Mouse (Mus musculus) heart, embryonic 10.5 days (tissue): Measurements from ENCODE around the gene Plekhg4. TPM values are rescaled to one million over a fixed set of nuclear protein-coding genes. Genes with fewer than 3 reads are reported as not detected.

Experiments used
- DNase-seq: peaks from one replicate; pipeline ENCODE4 v3.0.0-alpha.2; 2017; ENCODE audit warnings: low spot score
- H3K27ac ChIP-seq: fragments of 300-500 bp; sonication (generic); 2 replicates; pipeline ENCODE4 v1.5.1; 2016; ENCODE audit warnings: mild to moderate bottlenecking
- H3K27me3 ChIP-seq: fragments of 300-500 bp; sonication (generic); 2 replicates; pipeline ENCODE4 v1.6.1; 2016; ENCODE audit warnings: mild to moderate bottlenecking; ENCODE audit not compliant: poor library complexity, insufficient read depth, severe bottlenecking
- H3K36me3 ChIP-seq: fragments of 300-500 bp; sonication (generic); 2 replicates; pipeline ENCODE4 v1.6.1; 2016; ENCODE audit warnings: mild to moderate bottlenecking, moderate library complexity
- H3K4me1 ChIP-seq: fragments of 300-500 bp; sonication (generic); 2 replicates; pipeline ENCODE4 v1.6.1; 2016; ENCODE audit warnings: mild to moderate bottlenecking
- H3K4me3 ChIP-seq: fragments of 300-500 bp; sonication (generic); 2 replicates; pipeline ENCODE4 v1.5.1; 2016; ENCODE audit warnings: mild to moderate bottlenecking, moderate library complexity
- H3K9me3 ChIP-seq: fragments of 300-500 bp; sonication (generic); 2 replicates; pipeline ENCODE4 v1.6.1; 2016; ENCODE audit warnings: mild to moderate bottlenecking, moderate library complexity
- WGBS: fragments of 180-500 bp; shearing (Covaris S2); methylation state at CpG from one replicate; pipeline ENCODE4 v1.1.7; 2016; 5-methylcytosine and 5-hydroxymethylcytosine counted together
- polyA plus RNA-seq: library from polyadenylated mRNA; unstranded; fragments of >200 nt; fragmentation: Nextera tagmentation; extraction: Ambion mirVana; gene quantifications from 2 replicates; pipeline ENCODE4 v1.2.1, GENCODE M21; 2016

Plekhg4 gene
- polyA plus RNA-seq = 0.12 and 0.44 TPM in 2 replicates

DNA sequence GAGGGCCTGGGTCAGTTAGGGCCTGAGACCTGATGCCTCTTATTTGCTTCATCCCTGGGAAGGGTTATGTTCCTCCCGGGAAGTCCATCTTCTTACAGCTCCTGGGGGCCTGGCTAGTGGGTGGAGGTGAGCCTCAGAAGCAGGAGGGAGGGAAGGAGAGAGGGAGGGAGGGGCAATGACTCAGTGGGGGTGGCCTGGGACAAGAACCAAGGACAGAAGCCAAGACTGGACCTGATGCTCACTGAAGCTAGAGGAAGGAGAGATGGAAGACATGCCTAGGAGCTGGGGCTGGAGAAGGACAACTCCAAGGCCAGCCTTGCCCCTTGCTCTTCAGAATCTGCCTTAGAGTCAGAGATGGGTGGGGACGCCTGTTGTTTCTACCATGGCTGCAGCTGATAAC, at the start of gene Plekhg4:
Gene Plekhg4 (plus strand): TSS at position 243 of the 400 bp plus-strand sequence.
- Histone ChIP-seq H3K27me3 (peaks cover 46% of the 10 kb centered on the region), H3K36me3 (no peaks in the 10 kb centered on the region), H3K27ac (no peak within 1 kb of the TSS; the same call in 1 of the 2 replicates), H3K4me1 (peaks cover 24% of the 10 kb centered on the region), H3K9me3 (no peaks in the 10 kb centered on the region), H3K4me3 (peak within 1 kb of the TSS; percentile 45; the same call in 1 of the 2 replicates)
- no peak for DNase-seq
- WGBS = 38% methylated on average over 2 of the region's 2 CpGs

DNA sequence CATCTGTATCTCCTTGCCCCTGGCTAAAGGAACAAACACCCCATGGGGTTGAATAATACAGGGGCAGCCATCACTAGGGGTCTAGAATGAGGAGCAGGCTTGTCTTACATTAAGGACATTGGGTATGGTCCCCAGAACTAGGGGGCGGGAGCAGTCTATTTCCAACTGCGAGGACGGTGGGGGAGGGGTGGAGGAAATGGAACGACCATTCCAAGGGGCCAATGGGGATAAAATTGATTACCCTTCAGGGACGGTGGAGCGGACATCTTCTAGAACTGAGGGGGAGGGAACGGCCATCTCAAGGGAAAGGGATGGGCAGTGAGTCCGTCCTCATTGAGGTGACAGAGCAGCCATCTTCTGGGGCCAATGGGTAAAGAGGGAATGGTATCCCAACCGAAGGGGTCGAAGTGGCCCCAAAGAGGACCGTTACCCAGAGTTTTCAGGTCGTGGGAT, 47.4 kb upstream of the Plekhg4 start:
- H3K4me3 ChIP-seq = peak overlapping the region; percentile 82
- peak overlapping the region; percentile 92 for H3K27ac ChIP-seq
- H3K4me1 ChIP-seq = peaks cover 25% of the 10 kb centered on the region
- H3K36me3 ChIP-seq = peaks cover 38% of the 10 kb centered on the region
- DNase-seq = no peak
- H3K27me3 ChIP-seq = no peaks in the 10 kb centered on the region
- WGBS = 1% methylated on average over 12 of the region's 12 CpGs
- no peaks in the 10 kb centered on the region for H3K9me3 ChIP-seq

- Histone ChIP-seq H3K27ac (peak within 1 kb of the TSS; percentile 92), H3K4me3 (peak within 1 kb of the TSS; percentile 82), H3K36me3 (peaks cover 44% of the 10 kb centered on the region), H3K9me3 (no peaks in the 10 kb centered on the region), H3K4me1 (peaks cover 25% of the 10 kb centered on the region), H3K27me3 (no peaks in the 10 kb centered on the region)
- under 1% methylated on average over 36 of the region's 36 CpGs for WGBS
- DNase-seq = peak; percentile 99
Observed at GRCm38 (mm10) chr8:105326141-105326672, 46.9 kb upstream of the Plekhg4 start, which contains the start of the genes Lrrc29 and Tmem208. Lrrc29 (minus strand) TSS chr8:105326278. Tmem208 (plus strand) TSS chr8:105326354.

DNA sequence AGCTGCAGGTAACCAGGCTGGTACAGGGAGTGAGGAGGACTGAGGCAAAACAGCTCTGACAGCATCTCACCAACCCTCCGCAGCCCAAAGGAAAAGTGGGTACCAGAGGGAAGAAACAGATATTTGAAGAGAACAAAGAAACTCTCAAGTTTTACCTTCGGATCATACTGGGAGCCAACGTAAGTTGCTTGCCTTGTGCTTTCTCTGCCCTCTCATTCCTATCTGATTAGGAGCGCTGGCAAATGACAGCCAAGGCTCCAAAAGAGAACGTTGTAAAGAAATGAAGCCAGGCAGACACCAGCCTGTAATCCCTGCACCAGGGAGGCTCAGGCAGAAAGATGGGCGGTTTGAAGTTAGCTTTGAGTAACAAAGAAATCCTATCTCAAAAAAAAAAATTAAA, 46.1 kb upstream of the Plekhg4 start:
- Histone ChIP-seq H3K36me3 (peaks cover 51% of the 10 kb centered on the region), H3K4me1 (peaks cover 27% of the 10 kb centered on the region), H3K9me3 (no peaks in the 10 kb centered on the region), H3K27ac (peak overlapping the region; percentile 92), H3K27me3 (no peaks in the 10 kb centered on the region), H3K4me3 (peak overlapping the region; percentile 82)
- 35% methylated on average over 6 of the region's 6 CpGs for WGBS
- no peak for DNase-seq

DNA sequence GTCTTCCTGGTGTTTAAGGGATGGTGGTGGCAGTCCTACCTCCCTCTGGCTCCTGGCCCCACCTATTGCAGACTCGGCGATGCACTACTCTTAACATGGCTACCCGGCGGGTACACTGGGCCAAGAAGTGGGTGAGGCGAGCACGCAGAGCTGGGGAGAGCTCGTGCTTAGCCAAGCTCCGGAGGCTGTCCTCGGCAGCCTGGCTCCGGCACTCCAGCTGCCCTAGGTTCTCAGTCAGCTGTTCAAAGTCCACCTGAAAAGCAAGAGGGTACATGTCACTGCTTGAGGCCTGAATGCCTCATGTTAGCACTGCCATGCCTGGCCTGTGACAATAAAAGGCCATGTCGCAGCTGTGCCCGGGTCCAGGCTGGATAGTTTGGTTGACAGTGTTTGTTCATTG, 42.7 kb upstream of the Plekhg4 start:
- 96% methylated on average over 12 of the region's 12 CpGs for WGBS
- no peaks in the 10 kb centered on the region for H3K9me3 ChIP-seq
- no peak for DNase-seq
- H3K27me3 ChIP-seq = no peaks in the 10 kb centered on the region
- H3K27ac ChIP-seq = no peak overlapping the region
- H3K36me3 ChIP-seq = peaks cover 75% of the 10 kb centered on the region
- H3K4me1 ChIP-seq = peaks cover 18% of the 10 kb centered on the region
- no peak overlapping the region for H3K4me3 ChIP-seq

DNA sequence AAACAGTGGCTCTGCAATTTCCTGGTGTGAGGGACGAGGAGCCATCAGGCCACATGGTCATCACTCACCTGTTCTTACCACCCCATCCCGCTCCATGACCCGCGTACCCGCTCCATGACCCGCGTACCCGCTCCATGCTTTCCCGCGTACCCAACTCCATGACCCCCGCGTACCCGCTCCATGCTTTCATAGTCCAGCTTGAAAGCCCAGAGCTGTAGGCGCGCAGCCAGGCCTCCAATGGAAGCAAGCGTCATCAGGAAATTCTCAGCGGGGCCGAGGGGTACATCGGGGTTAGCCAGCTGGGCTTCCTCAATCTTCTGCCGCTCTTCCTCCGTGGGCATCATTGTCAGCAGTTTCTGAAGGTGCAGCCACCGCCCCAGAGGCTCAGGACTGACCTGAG, 41.6 kb upstream of the Plekhg4 start:
- WGBS = 94% methylated on average over 22 of the region's 22 CpGs
- Histone ChIP-seq H3K27ac (no peak overlapping the region), H3K27me3 (no peaks in the 10 kb centered on the region), H3K4me3 (no peak overlapping the region), H3K36me3 (peaks cover 86% of the 10 kb centered on the region), H3K4me1 (peaks cover 14% of the 10 kb centered on the region), H3K9me3 (no peaks in the 10 kb centered on the region)
- DNase-seq = no peak

- Histone ChIP-seq H3K36me3 (peaks cover 91% of the 10 kb centered on the region), H3K4me3 (no peak overlapping the region), H3K4me1 (peaks cover 12% of the 10 kb centered on the region), H3K9me3 (no peaks in the 10 kb centered on the region), H3K27me3 (0 out of 2 replicates have a peak, but pooled peaks cover 2% of the 10 kb centered on the region), H3K27ac (no peak overlapping the region)
- WGBS = 93% methylated on average over 9 of the region's 9 CpGs
- DNase-seq = no peak
Observed at GRCm38 (mm10) chr8:105331931-105332330, 41.1 kb upstream of the Plekhg4 start.

DNA sequence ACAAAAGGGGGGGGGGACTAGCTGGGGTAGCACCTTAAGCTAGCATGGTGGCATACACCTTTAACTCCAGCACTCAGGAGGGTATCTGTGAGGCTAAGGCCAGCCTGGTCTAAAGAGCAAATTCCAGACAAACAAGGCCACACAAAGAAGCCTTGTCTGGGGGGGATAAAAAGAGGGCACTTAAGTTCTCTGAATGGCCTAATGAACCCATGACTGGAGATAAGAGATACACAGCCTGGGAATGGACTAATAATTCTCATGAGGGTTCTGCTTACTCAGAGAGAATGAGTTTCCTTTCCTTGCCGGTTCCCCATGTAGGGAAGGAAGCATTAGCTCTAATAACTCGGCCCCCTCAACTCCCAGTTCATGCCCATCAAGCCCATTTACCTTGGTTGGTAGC, 40.6 kb upstream of the Plekhg4 start:
- Histone ChIP-seq H3K4me3 (no peak overlapping the region), H3K27me3 (0 out of 2 replicates have a peak, but pooled peaks cover 3% of the 10 kb centered on the region), H3K9me3 (no peaks in the 10 kb centered on the region), H3K36me3 (peaks cover 97% of the 10 kb centered on the region), H3K27ac (no peak overlapping the region), H3K4me1 (peaks cover 6% of the 10 kb centered on the region; the same call in 1 of the 2 replicates)
- WGBS = 64% methylated on average over 2 of the region's 2 CpGs
- no peak for DNase-seq

GRCm38 (mm10) chr8:105336373-105337130, 36.5 kb upstream of the Plekhg4 start:
- Histone ChIP-seq H3K4me1 (peaks cover 38% of the 10 kb centered on the region), H3K27ac (no peak overlapping the region), H3K4me3 (no peak overlapping the region), H3K9me3 (no peaks in the 10 kb centered on the region), H3K36me3 (peaks cover 71% of the 10 kb centered on the region), H3K27me3 (0 out of 2 replicates have a peak, but pooled peaks cover 3% of the 10 kb centered on the region)
- no peak for DNase-seq
- 59% methylated on average over 32 of the region's 32 CpGs for WGBS

DNA sequence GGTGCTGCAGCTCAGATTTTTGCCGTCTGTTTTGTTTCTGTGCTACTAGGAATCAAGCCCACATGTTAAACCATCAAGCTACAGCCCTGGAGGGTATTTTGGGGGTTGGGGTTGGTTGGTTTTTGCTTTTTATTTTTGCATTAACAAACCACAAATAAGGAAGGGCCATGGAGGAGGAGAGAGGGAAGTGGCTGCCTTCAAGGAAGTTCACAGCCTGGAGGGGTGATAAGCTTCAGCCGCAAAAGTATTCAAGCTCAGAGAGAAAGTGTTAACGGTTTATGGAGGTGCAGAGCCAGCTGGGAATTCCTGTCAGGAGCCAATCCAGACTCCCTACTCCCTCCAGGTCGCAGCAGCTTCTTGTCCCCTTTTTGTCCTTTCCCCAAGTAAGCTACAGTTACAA, 34.1 kb upstream of the Plekhg4 start:
- Histone ChIP-seq H3K9me3 (no peaks in the 10 kb centered on the region), H3K4me3 (no peak overlapping the region), H3K4me1 (peaks cover 42% of the 10 kb centered on the region), H3K27me3 (0 out of 2 replicates have a peak, but pooled peaks cover 3% of the 10 kb centered on the region), H3K27ac (peak overlapping the region; percentile 75; the same call in 1 of the 2 replicates), H3K36me3 (peaks cover 46% of the 10 kb centered on the region)
- DNase-seq = no peak
- WGBS = 19% methylated on average over 4 of the region's 4 CpGs

DNA sequence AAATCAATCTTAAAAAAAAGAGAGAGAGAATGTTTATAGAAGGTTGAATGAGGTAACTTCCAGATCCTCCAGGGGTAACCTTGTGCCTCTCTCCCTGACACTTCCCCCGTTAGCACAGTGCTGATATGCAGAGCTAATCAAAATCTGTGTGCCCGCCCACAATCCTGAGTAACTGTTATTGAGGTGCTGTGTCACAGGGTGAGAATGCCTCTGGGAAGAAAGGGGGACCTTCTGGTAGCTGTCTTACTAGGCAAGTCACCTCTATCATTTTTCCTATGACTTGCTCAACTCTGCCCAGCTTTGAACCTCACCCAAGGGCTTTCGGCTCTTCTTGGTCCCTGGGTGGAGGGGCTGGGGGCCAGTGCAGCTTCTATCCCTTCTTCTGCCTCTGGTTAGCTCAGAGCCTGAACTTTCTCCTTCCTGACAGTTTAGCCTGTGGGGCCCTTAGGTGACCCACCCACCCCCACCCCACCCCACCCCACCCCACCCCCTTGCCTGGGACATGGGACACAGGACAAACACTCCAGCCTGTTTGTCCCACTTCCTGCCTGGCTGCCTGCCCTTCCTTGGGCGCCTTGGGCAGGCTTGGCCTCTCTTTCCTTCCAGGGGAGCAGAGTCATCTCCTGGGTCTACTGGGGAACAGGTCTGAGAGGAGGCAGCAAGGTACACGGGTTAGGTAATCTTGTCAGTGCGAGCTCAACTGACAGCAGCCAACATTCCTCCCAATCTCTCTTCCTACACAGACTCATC, 33.0 kb upstream of the Plekhg4 start:
- Histone ChIP-seq H3K4me1 (peaks cover 53% of the 10 kb centered on the region), H3K27ac (peak overlapping the region; percentile 69), H3K9me3 (no peaks in the 10 kb centered on the region), H3K36me3 (peaks cover 36% of the 10 kb centered on the region), H3K27me3 (0 out of 2 replicates have a peak, but pooled peaks cover 3% of the 10 kb centered on the region), H3K4me3 (no peak overlapping the region)
- no peak for DNase-seq
- 56% methylated on average over 6 of the region's 6 CpGs for WGBS

- H3K36me3 ChIP-seq = peaks cover 22% of the 10 kb centered on the region
- peak overlapping the region; percentile 69; the same call in 1 of the 2 replicates for H3K27ac ChIP-seq
- no peak overlapping the region; the same call in 1 of the 2 replicates for H3K4me3 ChIP-seq
- H3K27me3 ChIP-seq = 0 out of 2 replicates have a peak, but pooled peaks cover 3% of the 10 kb centered on the region
- no peaks in the 10 kb centered on the region for H3K9me3 ChIP-seq
- 22% methylated on average over 8 of the region's 8 CpGs for WGBS
- peaks cover 66% of the 10 kb centered on the region for H3K4me1 ChIP-seq
- DNase-seq = no peak
Observed at GRCm38 (mm10) chr8:105341399-105341798, 31.7 kb upstream of the Plekhg4 start.
